Mouse (Mus musculus) common myeloid progenitor, adult 5-6 weeks (primary cell): Measurements from ENCODE around the gene Agtr1b. TPM values are rescaled to one million over a fixed set of nuclear protein-coding genes. Genes with fewer than 3 reads are reported as not detected.

Experiments used
- ATAC-seq: replicated peaks from 2 replicates; pipeline ENCODE4 v1.8.0; 2016; ENCODE audit warnings: low read depth, mild to moderate bottlenecking, moderate TSS enrichment, inconsistent platforms; ENCODE audit not compliant: poor library complexity, severe bottlenecking
- total RNA-seq: library from RNA; stranded (forward); fragments of 200-1000, 187-1606 nt; gene quantifications from 2 replicates; pipeline ENCODE4 v1.2.3, GENCODE M21; 2017

The Agtr1b gene
- not detected in 2 replicates for total RNA-seq

GRCm38 (mm10) chr3:20366558-20367522 is at the start of gene Agtr1b:
TSS of gene Agtr1b (minus strand) at chr3:20367177.
- no peak for ATAC-seq

GRCm38 (mm10) chr3:20353598-20353997 is 13.4 kb downstream of the Agtr1b start:
- no peak for ATAC-seq

GRCm38 (mm10) chr3:20348206-20348605 is 18.8 kb downstream of the Agtr1b start:
- ATAC-seq = no peak

- no peak for ATAC-seq
Measured at GRCm38 (mm10) chr3:20340402-20340801, 26.6 kb downstream of the Agtr1b start.

GRCm38 (mm10) chr3:20334681-20335080 is 32.3 kb downstream of the Agtr1b start:
- ATAC-seq = peak; percentile 60; the same call in 1 of the 2 replicates

GRCm38 (mm10) chr3:20317233-20317632 is 49.7 kb downstream of the Agtr1b start:
- no peak for ATAC-seq

- no peak for ATAC-seq
Measured at GRCm38 (mm10) chr3:20309142-20309541, 57.8 kb downstream of the Agtr1b start.

GRCm38 (mm10) chr3:20307256-20307655 is 59.7 kb downstream of the Agtr1b start:
- no peak for ATAC-seq

- ATAC-seq = peak; percentile 100
Measured at GRCm38 (mm10) chr3:20304758-20305352, 62.1 kb downstream of the Agtr1b start.

- ATAC-seq = no peak
Measured at GRCm38 (mm10) chr3:20295546-20295945, 71.4 kb downstream of the Agtr1b start.

- ATAC-seq = 0 out of 2 replicates have a peak, but pooled peaks have one; percentile 36
Measured at GRCm38 (mm10) chr3:20294542-20295348, 72.2 kb downstream of the Agtr1b start.

- ATAC-seq = no peak
Measured at GRCm38 (mm10) chr3:20291370-20291769, 75.6 kb downstream of the Agtr1b start.

- no peak for ATAC-seq
Measured at GRCm38 (mm10) chr3:20288761-20289160, 78.2 kb downstream of the Agtr1b start.

GRCm38 (mm10) chr3:20281796-20282195 is 85.2 kb downstream of the Agtr1b start:
- no peak for ATAC-seq

GRCm38 (mm10) chr3:20275633-20276032 is 91.3 kb downstream of the Agtr1b start, which contains the start of gene Cpb1:
TSS of gene Cpb1 (minus strand) at chr3:20275733.
- no peak for ATAC-seq

Other genes starting within 250 kb of the Agtr1b start
- 23.8 and 34.1 TPM in 2 replicates for gene Gyg, start 211.9 kb downstream of the Agtr1b start, total RNA-seq
- 144 and 147 TPM in 2 replicates for gene Cpa3, start 125.0 kb downstream of the Agtr1b start, total RNA-seq
- gene Cpb1, start 91.4 kb downstream of the Agtr1b start, total RNA-seq = not detected in 2 replicates